Mouse (Mus musculus): Measurements from ENCODE around the gene Ak9.

Ak9 gene

GRCm38 (mm10) chr10:41303639-41304444, at the start of gene Ak9:
Ak9 (plus strand) TSS chr10:41303980.
- DNase-seq (ENCODE audit: low spot score) = peak; percentile 93

GRCm38 (mm10) chr10:41260243-41261006, 43.4 kb upstream of the Ak9 start:
- DNase-seq (ENCODE audit: low spot score) = peak; percentile 24

DNA sequence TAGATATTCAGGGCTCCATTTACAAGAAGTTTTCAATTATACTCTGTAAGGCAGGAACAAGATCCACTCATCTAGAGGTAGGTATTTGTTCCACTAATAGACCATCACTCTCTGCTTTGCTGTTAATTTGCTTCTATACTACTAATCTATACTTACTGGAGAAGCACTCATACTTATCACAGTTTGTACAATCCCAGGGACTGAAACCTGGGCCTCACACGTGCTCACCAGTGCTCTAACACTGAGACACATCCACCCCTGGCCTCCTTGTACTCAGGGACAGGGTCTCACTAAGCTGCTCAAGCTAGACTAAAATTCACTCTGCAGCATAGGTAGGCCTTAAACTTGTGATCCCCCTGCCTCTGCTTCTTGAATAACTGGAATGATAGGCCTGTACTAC, 42.6 kb upstream of the Ak9 start:
- DNase-seq (ENCODE audit: low spot score) = no peak

- DNase-seq (ENCODE audit: low spot score) = no peak
These were observed 41.9 kb upstream of the Ak9 start for GRCm38 (mm10) chr10:41261889-41262288.

GRCm38 (mm10) chr10:41271860-41272259, 31.9 kb upstream of the Ak9 start:
- peak; percentile 63 for DNase-seq (ENCODE audit: low spot score)

DNA sequence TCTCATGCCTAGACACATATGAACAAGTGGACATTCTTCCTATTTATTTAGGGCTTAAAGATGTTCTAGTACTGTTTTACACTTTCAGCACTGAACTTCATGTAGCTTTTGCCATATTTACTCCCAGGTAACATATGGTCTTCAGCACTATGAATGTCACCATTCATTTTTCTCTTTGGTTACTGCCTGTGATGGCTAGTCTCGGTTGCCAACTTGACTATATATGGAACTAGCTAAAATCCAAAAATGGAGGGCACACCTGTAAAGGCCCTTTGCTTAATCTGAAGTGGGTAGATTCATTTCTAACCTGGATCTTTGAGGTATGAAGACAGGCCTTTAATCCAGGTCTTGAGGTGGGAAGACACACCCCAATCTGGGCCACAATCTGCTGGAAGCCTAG, 28.9 kb upstream of the Ak9 start:
- DNase-seq (ENCODE audit: low spot score) = no peak

GRCm38 (mm10) chr10:41278808-41279207, 25.0 kb upstream of the Ak9 start:
- DNase-seq (ENCODE audit: low spot score) = no peak

- no peak for DNase-seq (ENCODE audit: low spot score)
These were observed 23.6 kb upstream of the Ak9 start for GRCm38 (mm10) chr10:41280177-41280576.

DNA sequence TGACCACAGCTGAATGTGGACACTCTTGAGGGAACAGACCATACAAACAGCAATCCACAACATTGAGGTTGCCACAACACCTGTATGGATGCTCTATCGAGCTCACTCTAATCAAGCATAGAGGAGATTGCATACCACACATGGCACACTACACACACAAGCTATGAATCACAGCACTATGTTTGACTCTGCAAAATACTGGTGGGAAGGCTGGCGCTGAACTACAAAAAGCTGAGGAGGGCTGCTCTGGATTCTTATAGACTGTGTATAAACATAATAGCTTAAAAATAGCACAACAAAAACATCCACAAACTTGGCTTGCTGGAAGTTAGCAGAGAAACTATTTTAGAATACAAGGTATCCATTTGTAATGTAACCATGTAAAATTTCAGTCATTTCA, 23.0 kb upstream of the Ak9 start:
- DNase-seq (ENCODE audit: low spot score) = no peak

DNA sequence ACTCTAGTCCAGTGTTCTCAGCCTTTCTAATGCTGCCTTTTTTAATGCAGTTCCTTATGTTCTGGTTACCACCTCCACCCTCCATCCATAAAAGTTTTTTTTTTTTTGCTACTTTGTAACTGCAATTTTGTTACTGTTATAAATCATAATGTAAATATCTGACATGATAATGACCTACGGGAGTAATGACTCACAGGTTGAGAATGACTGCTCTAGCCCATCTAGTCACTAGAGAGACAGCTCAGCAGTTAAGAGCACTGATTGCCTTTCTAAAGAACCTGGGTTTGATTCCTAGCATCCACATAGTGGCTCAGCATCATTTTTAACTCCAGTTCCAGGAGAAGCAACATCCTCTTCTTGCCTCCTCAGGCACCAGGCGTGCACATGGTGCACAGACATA, 21.7 kb upstream of the Ak9 start:
- DNase-seq (ENCODE audit: low spot score) = no peak

- DNase-seq (ENCODE audit: low spot score) = no peak
These were observed 16.2 kb upstream of the Ak9 start for GRCm38 (mm10) chr10:41287618-41288017.

DNA sequence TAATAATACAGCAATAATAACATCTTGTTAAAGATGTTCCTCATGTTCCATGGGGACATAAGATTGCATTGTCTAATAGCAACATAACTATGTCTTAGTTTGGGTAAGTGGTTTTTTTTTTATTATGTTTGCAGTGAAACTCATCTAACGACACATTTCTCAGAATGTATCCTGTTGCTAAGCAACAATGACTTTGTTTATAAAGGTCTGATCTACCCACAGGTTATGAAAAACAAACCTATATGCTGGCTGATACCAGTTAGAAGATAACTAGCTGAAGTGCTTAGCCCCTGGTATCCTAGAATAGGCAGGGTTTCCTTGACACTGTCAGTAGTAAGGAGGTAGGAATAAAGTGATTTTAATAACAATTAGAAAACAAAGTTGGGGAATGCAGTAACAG, 15.7 kb upstream of the Ak9 start:
- DNase-seq (ENCODE audit: low spot score) = no peak

- peak; percentile 98 for DNase-seq (ENCODE audit: low spot score)
These were observed 14.9 kb upstream of the Ak9 start for GRCm38 (mm10) chr10:41288771-41289415.

GRCm38 (mm10) chr10:41291021-41291420, 12.8 kb upstream of the Ak9 start:
- no peak for DNase-seq (ENCODE audit: low spot score)

GRCm38 (mm10) chr10:41293019-41293418, 10.8 kb upstream of the Ak9 start:
- peak; percentile 77 for DNase-seq (ENCODE audit: low spot score)

DNA sequence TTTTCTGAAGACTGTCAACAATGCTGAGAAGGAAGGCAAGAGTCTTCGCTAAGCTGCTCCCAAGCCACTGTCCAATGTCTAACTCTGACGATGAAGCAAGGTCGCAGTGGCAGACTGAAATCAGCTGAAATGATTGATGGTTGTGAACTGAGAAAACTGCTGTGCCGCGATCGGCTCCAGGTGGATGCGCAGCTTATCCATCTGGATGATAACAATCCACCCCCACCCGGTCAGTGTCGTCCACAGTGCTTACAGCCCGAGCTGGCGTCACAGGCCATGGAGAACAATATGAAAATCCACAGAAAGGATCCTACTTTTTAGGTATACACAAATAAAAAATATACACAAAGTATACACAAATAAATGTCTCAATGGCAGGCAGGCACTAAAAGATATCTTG, 9.0 kb upstream of the Ak9 start:
- no peak for DNase-seq (ENCODE audit: low spot score)

DNA sequence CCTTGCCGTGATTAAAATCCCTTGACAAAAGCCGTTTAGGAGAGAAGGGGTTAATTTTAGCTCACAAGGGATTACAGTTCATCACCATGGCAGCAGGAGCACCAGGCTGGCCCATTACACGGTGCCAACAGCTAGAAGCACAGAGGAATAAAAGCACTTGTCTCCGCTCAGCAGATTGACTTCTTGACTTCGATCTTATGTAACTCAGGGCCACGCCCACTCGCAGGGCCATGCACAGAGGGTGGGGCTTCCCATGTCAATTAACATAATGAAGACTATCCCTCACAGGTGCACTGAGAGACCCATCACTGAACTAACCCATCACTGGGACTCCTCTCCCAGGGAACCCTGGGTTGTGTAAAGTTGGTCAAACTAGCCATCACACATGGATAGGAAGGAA, 8.6 kb upstream of the Ak9 start:
- peak; percentile 44 for DNase-seq (ENCODE audit: low spot score)

GRCm38 (mm10) chr10:41300161-41300560, 3.6 kb upstream of the Ak9 start:
- no peak for DNase-seq (ENCODE audit: low spot score)

GRCm38 (mm10) chr10:41302689-41303431, 920 bp upstream of the Ak9 start, which contains the start of gene Fig4:
Fig4 (minus strand) TSS chr10:41303260.
- peak; percentile 95 for DNase-seq (ENCODE audit: low spot score)

DNA sequence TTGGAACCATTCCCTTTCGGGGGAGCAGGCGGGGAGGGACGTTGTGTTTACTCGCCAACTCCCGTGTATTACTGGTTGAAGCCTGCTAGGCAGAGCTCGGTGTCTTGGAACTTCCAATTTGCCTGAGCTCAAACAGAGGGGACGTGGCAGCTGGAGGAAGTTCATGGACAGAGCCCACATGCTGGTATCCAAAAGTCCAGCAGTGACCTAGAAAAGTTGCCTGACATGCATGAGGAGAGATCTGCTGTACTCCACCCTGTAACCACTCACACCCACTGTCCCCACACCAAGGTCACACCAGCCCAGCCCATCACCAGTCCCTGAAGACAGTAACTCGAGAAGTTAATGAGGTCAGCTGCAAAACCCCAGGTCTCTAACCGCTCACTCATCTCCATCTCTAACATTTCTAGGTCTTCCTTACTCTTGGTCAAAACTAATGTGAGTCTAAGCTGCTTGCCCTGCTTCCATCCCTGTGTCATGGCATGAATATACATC, 1.2 kb downstream of the Ak9 start:
- no peak for DNase-seq (ENCODE audit: low spot score)

DNA sequence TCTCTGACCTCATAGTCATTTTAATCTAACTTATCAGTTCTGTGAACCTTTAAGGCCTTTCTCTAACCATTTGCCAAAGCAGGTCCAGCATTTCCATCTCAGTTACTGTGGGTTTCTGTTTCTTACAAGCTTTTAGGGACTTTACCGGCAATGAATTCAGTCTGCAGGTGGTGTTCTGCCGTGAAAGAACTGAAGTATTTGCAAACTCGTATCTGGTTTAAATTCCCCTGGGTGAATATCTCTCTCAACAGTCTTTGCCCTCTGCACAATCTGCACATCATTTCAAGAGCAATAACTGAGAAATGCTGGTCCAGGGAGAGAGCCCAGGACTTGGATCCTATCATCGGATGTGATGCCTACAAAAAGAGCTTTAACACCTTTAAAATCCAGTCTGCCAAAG, 4.4 kb downstream of the Ak9 start:
- DNase-seq (ENCODE audit: low spot score) = no peak

- DNase-seq (ENCODE audit: low spot score) = no peak
These were observed 12.1 kb downstream of the Ak9 start for GRCm38 (mm10) chr10:41315866-41316265.

All from embryo, embryonic 10.5 days (tissue).